Mouse (Mus musculus) intestine, embryonic 14.5 days (tissue): ENCODE measurements at regions not wholly inside any gene's neighbourhood (a gene's known extent, or its start where the extent isn't known, plus 50 kb on each side); places are given as distances from the start of the nearest gene placed in this dataset.

Source experiments
- ATAC-seq: fragments of 200-750 bp; cut with Nextera tagmentation; replicated peaks from 2 replicates; pipeline ENCODE4 v1.8.0; 2017; ENCODE audit warnings: low read depth, moderate number of reproducible peaks, moderate TSS enrichment, moderate library complexity; ENCODE audit not compliant: low FRiP score, low TSS enrichment
- DNase-seq: peaks from one replicate; pipeline ENCODE4 v3.0.0-alpha.2; 2018; ENCODE audit warnings: low spot score
- H3K27ac ChIP-seq: fragments of 300-500 bp; sonication (generic); 2 replicates; pipeline ENCODE4 v1.5.1; 2014; ENCODE audit warnings: low read depth, mild to moderate bottlenecking, control low read depth
- H3K27me3 ChIP-seq: fragments of 300-500 bp; sonication (generic); replicated peaks from 2 replicates; pipeline ENCODE4 v1.6.1; 2014; ENCODE audit warnings: low read length, control low read depth; ENCODE audit not compliant: control insufficient read depth, insufficient read depth
- H3K36me3 ChIP-seq: fragments of 300-500 bp; sonication (generic); 2 replicates; pipeline ENCODE4 v1.6.1; 2014; ENCODE audit warnings: low read length, control low read depth; ENCODE audit not compliant: control insufficient read depth, insufficient read depth
- H3K4me1 ChIP-seq: fragments of 300-500 bp; sonication (generic); replicated peaks from 2 replicates; pipeline ENCODE4 v1.6.1; 2014; ENCODE audit warnings: low read length, control low read depth, mixed read lengths; ENCODE audit not compliant: control insufficient read depth, insufficient read depth
- H3K4me2 ChIP-seq: fragments of 300-500 bp; sonication (generic); 2 replicates; pipeline ENCODE4 v1.6.1; 2014; ENCODE audit warnings: low read length
- H3K4me3 ChIP-seq: fragments of 300-500 bp; sonication (generic); 2 replicates; pipeline ENCODE4 v1.5.1; 2014; ENCODE audit warnings: low read depth, low read length, control low read depth, mixed read lengths
- H3K9ac ChIP-seq: fragments of 300-500 bp; sonication (generic); 2 replicates; pipeline ENCODE4 v1.6.1; 2014; ENCODE audit warnings: mild to moderate bottlenecking, low read length
- H3K9me3 ChIP-seq: fragments of 300-500 bp; sonication (generic); 2 replicates; pipeline ENCODE4 v1.6.1; 2016; ENCODE audit warnings: low read length, control low read depth; ENCODE audit not compliant: control insufficient read depth
- WGBS: fragments of 180-500 bp; shearing (Covaris S2); extraction: QIAGEN DNeasy Blood & Tissue Kit; methylation state at CpG from one replicate; pipeline ENCODE4 v1.1.7; 2014; 5-methylcytosine and 5-hydroxymethylcytosine counted together

DNA sequence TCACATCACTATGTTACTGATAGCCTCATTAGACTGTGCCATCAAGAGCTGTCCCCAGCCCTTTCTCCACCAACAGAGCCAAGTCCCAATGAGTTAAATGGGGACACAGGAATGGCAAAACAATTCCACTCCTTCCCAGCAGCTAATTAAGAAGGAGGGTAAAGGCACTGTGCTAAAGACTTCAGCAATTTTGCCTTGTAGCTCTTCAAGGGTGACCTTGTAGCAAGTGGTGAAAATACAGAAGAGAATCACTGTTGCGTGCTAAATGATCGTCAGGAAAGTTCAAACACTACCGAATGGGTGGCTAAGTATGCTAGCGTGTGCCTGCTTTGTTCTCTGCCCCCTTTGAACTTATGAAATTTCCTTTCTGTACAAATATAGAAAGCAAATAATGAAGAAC lies 519.9 kb upstream of the Apob start:
- ATAC-seq = no peak
- WGBS = 87% methylated on average over 4 of the region's 4 CpGs
- no peak overlapping the region for H3K27ac ChIP-seq

DNA sequence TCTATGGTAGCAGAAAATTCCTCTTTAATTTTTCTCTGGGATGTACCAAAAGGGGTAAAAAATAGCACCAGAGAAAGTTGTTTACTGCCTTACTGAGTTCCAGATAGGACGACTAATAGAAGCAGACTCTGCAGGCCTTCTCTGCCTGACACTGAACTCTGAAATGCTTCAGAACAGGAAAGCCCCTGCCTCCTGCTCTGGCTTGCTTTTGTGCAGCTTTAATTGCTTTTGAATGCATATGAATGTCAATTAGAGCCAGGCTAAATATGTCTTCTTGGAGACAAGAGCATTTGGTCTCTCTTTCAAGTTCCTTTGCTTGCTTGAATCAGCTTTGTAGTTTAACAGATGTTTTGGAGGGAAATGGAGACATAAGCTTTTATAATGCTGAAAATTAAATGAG lies 512.5 kb upstream of the Apob start:
- Histone ChIP-seq H3K27me3 (no peaks in the 10 kb centered on the region), H3K36me3 (no peaks in the 10 kb centered on the region), H3K9me3 (no peaks in the 10 kb centered on the region), H3K4me2 (no peak overlapping the region), H3K4me1 (no peaks in the 10 kb centered on the region), H3K27ac (no peak overlapping the region), H3K9ac (no peak overlapping the region), H3K4me3 (no peak overlapping the region)
- DNase-seq = no peak
- ATAC-seq = no peak
- WGBS = 19% methylated on average over 1 of the region's 1 CpGs

More for the DNA sequence above, 519.9 kb upstream of the Apob start:
- no peaks in the 10 kb centered on the region for H3K9me3 ChIP-seq
- no peak for DNase-seq
- H3K27me3 ChIP-seq = no peaks in the 10 kb centered on the region
- H3K4me1 ChIP-seq = no peaks in the 10 kb centered on the region
- H3K9ac ChIP-seq = no peak overlapping the region
- no peaks in the 10 kb centered on the region for H3K36me3 ChIP-seq
- H3K4me3 ChIP-seq = no peak overlapping the region
- H3K4me2 ChIP-seq = no peak overlapping the region

DNA sequence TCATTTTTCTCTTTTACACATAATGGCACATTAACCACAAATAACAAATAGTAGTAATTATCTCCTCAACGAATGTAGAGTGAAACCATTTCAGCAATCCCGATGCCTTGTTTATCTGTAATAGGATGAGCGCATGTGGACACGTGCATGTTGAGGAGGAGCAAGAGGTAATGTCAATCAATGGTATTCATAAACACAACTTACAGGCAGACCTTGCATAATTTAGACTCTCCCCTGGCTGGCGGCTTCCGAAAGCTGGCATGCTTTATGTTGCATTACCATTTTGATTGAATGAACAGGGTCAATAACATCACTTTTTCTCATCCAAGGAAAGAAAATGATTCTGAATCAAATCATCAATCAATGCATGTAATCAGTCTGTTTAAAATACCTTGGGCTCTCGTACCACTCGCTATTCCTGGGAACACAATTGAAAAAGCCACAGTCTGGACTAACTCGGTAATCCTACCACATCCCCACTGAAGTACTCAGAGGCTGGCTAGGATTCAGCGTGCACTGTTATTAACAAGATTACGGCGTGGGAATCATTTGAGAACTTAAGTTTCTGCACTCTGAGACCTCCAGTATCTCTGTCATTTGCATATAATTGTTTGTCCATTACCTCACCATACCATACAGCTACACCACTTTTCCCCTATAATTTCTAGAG lies 464.7 kb upstream of the Apob start:
- Histone ChIP-seq H3K4me3 (no peak overlapping the region), H3K27me3 (no peaks in the 10 kb centered on the region), H3K36me3 (no peaks in the 10 kb centered on the region), H3K9me3 (no peaks in the 10 kb centered on the region), H3K4me1 (no peaks in the 10 kb centered on the region), H3K27ac (no peak overlapping the region), H3K4me2 (no peak overlapping the region), H3K9ac (no peak overlapping the region)
- DNase-seq (no peak), ATAC-seq (no peak)
- 83% methylated on average over 12 of the region's 12 CpGs for WGBS

DNA sequence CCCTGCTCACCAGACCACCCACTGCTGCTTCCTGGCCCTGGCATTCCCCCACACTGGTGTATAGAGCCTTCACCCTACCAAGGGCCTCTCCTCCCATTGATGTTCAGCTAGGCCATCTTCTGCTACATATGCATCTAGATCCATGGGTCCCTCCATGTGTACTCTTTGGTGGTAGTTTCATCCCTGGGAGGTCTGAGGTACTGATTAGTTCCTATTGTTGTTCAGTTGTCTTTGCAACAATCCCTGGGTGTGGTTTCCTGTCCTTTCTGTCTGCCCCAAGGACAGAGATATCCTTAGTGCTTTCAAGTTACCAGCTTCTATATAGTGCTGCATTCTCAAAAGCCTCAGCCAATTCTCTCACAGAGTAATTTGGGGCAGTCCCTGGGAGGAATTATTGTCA lies 440.1 kb upstream of the Apob start:
- Histone ChIP-seq H3K27me3 (no peaks in the 10 kb centered on the region), H3K4me2 (no peak overlapping the region)
- ATAC-seq = no peak

DNA sequence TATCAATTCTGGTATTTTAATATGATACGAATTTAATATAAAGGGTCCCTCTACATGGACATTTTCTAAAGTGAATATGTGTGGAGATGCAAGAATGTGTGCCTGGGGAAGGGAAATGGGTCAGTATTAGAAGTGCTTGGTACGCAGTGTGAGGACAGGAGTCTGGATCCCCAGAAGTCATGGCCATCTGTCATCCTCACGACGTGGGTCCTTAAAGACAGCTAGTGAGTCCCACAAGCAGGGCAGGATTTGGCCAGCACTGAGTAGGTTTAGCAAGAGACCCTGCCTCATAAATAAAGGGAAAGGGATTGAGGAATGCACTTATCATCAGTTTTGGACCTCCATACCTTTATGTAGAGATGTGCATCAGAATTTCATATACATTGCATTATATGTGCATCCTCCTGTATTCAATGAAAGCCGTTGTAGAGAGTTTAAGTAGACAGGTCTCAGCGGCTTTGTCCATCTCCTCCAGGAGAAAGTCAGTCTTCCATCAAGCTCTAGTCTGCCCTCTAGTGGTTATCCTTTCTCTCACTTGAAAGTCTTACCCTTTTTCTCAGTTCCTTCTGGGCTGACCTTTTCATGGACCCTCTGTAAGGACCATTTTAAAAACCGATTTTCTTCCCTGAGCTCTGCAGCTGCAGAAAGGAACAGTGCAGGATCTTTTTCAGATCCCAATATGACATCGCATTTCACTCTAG lies 434.0 kb upstream of the Apob start:
- Histone ChIP-seq H3K36me3 (no peaks in the 10 kb centered on the region), H3K4me1 (no peaks in the 10 kb centered on the region), H3K4me3 (no peak overlapping the region), H3K9ac (no peak overlapping the region), H3K27me3 (no peaks in the 10 kb centered on the region), H3K4me2 (no peak overlapping the region), H3K27ac (no peak overlapping the region), H3K9me3 (no peaks in the 10 kb centered on the region)
- WGBS = 51% methylated on average over 8 of the region's 8 CpGs
- ATAC-seq (no peak), DNase-seq (no peak)

More for the DNA sequence above, 440.1 kb upstream of the Apob start:
- Histone ChIP-seq H3K4me3 (no peak overlapping the region), H3K9me3 (no peaks in the 10 kb centered on the region), H3K4me1 (no peaks in the 10 kb centered on the region), H3K36me3 (no peaks in the 10 kb centered on the region), H3K27ac (no peak overlapping the region), H3K9ac (no peak overlapping the region)
- DNase-seq = no peak

DNA sequence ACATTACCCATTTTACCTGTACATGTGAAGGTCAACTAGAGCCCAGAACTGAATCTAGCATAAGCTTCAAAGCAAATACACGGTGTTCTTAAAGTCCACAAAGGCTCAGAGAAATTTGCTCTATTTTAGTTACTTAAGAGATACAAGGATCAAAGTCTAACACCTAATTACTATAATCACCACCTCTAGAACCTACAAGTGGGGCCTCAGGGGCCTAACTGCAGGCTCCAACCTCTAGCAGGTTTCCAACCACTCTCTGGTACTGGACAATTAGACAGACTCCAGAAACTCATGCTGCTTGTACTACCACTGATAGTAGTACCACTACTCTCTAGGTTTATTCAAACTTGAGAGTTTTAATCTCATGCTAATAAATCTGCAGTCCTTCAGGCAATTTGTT lies 428.7 kb upstream of the Apob start:
- H3K9ac ChIP-seq = no peak overlapping the region
- H3K36me3 ChIP-seq = no peaks in the 10 kb centered on the region
- ATAC-seq (no peak), DNase-seq (no peak)
- 73% methylated on average over 1 of the region's 1 CpGs for WGBS
- no peaks in the 10 kb centered on the region for H3K9me3 ChIP-seq
- no peak overlapping the region for H3K4me2 ChIP-seq
- no peaks in the 10 kb centered on the region for H3K4me1 ChIP-seq
- H3K27me3 ChIP-seq = no peaks in the 10 kb centered on the region
- no peak overlapping the region for H3K27ac ChIP-seq
- no peak overlapping the region for H3K4me3 ChIP-seq

DNA sequence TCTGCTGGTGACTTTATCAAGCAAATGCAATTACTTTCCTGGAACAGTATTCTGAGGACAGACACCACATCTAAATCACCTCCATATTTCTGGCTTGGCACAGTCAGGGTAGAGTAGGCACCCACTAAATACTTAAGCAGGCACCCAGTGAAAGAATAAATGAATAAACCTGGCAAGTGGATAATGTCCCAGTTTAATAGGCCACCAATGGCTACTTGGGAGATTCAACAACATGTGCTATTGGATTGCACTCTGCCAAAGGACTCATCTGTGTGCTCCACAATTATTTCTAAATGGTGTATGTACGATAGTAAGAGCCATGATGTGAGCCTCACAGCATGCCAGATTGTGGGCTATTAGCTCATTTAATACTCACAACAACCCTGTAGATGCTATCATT lies 417.2 kb upstream of the Apob start:
- no peak overlapping the region for H3K27ac ChIP-seq
- H3K9ac ChIP-seq = no peak overlapping the region
- WGBS = 88% methylated on average over 1 of the region's 1 CpGs
- H3K36me3 ChIP-seq = no peaks in the 10 kb centered on the region
- no peak overlapping the region for H3K4me2 ChIP-seq
- H3K4me3 ChIP-seq = no peak overlapping the region
- ATAC-seq (no peak), DNase-seq (no peak)
- no peaks in the 10 kb centered on the region for H3K4me1 ChIP-seq
- no peaks in the 10 kb centered on the region for H3K9me3 ChIP-seq
- no peaks in the 10 kb centered on the region for H3K27me3 ChIP-seq

DNA sequence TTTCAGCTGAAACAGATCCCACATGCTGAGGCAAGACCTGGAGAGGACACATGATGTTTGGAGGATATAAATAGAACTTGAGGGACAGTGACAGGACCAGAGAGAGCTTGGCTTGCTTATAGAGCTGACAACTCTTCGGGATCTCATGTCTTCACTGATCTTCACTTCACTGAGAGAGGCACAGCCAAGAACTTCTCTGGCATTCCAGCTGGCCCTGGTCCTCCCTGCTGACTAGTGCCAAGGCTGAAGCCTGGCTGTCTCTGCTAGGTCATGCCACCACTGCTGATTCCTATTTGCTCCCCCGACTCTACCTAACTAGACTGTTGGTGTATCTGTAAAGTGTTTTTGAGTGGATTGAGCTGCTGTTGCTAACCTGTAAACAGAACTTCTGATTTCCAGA lies 401.4 kb upstream of the Apob start:
- Histone ChIP-seq H3K4me3 (no peak overlapping the region), H3K9me3 (no peaks in the 10 kb centered on the region)

DNA sequence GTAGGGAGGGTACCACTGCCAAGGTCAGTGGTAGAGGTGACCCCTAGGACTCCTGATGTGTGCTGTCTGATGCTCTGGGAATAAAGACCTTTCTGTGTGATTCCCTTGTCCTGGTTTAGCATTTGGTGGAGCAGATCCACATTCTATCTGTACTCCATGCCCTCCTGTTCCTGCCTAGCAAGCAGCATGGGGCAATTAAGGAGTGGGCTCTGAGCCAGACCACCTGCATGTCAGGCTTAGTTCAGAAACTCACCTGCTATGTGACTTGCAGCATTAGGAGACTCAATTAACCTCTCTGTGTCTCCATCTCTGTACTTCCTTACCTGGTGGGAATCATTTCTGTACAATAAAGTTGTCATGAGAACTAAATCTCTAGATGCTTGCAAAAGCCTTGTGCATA lies 389.9 kb upstream of the Apob start:
- no peak overlapping the region for H3K4me2 ChIP-seq
- no peaks in the 10 kb centered on the region for H3K27me3 ChIP-seq
- no peaks in the 10 kb centered on the region for H3K4me1 ChIP-seq
- H3K36me3 ChIP-seq = no peaks in the 10 kb centered on the region
- H3K27ac ChIP-seq = no peak overlapping the region
- H3K9ac ChIP-seq = no peak overlapping the region
- H3K9me3 ChIP-seq = no peaks in the 10 kb centered on the region
- ATAC-seq (no peak), DNase-seq (no peak)
- no peak overlapping the region for H3K4me3 ChIP-seq

More for the DNA sequence above, 401.4 kb upstream of the Apob start:
- ATAC-seq (no peak), DNase-seq (no peak)
- no peak overlapping the region for H3K27ac ChIP-seq
- H3K27me3 ChIP-seq = no peaks in the 10 kb centered on the region
- no peak overlapping the region for H3K9ac ChIP-seq
- no peaks in the 10 kb centered on the region for H3K4me1 ChIP-seq
- WGBS = 81% methylated on average over 2 of the region's 2 CpGs
- H3K4me2 ChIP-seq = no peak overlapping the region
- no peaks in the 10 kb centered on the region for H3K36me3 ChIP-seq
